Mouse (Mus musculus) lung, postnatal 10 days (tissue): Measurements from ENCODE around the gene Entpd5.

Experiments used
- DNase-seq: peaks from one replicate; pipeline ENCODE4 v3.0.0; 2021

Gene Entpd5

GRCm38 (mm10) chr12:84408819-84409507 lies at the start of gene Entpd5, which contains the start of gene Bbof1:
Gene Entpd5 (minus strand): TSS chr12:84409029.
Gene Bbof1 (plus strand): TSS chr12:84409071.
- DNase-seq: peak; percentile 93

DNA sequence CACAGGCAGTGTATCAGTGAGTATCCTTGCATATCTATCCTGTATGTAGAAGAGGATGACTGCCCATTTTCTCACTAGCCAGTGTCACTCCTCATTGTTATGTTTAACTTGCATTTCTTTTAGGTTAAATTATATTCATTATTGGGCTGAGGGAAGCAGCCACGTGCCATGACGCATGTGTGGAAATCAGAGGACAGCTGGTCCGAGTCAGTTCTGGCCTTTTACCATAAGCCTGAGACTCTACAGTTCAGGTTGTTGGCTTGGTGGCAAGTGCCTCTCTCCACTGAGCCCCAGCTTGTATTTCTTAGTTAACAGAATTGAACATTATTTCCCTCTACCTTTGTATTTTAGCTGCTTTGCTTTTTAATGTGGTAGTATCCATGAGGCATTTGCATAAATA lies 48.1 kb upstream of the Entpd5 start:
- no peak for DNase-seq

GRCm38 (mm10) chr12:84451801-84452200 lies 43.0 kb upstream of the Entpd5 start:
- peak; percentile 10 for DNase-seq

DNA sequence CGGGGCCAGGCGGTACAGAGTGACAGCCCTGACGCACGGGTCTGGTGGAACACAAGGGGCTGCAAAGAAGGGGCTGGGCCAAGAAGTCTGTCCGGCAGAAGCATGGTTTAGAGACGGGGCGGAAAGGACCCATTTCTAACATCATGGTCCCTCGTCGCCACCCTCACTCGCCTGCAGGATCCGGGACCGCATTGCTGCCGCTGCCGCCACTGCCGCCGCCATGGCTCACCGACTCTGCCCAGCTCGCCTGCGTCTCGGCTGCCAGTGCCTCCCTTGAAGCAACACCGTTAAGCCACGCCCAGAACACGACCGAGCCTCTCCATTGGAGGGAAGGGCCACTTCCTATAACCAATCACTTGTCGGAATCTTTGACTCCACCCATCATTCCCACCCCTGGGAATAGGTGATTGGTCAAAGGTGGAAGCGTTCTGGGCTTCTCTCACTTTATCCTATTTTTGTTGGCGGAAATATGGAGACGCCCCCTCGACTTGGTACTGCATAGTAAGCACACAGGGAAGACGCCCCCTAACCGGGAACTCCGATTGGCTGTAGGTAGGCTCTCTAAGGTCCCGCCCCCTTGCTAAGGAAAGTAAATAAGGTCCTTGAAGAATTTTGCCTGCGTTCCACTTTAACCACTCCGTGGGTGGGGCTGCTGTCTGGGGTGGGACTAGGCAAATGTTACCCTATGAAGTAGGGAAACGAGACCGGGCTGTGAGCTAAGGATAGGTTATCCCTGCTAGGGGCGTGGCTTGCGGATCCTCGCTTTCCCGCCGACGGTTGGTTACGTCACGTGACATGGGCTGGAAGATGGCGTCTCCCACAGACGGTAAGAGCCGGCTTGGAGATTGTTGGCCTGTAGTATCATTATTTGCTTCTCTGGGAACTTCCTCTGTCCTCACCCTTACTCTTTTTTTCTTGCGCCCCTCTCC lies 42.2 kb upstream of the Entpd5 start, which contains the start of the genes Aldh6a1 and Lin52:
Aldh6a1 (minus strand) TSS at position 287 of the 929 bp plus-strand sequence.
Lin52 (plus strand) TSS at position 705 of the 929 bp plus-strand sequence.
- DNase-seq: peak; percentile 99

- DNase-seq: peak; percentile 59
Measured at GRCm38 (mm10) chr12:84450351-84450717, 41.5 kb upstream of the Entpd5 start.

- DNase-seq: peak; percentile 2
Measured at GRCm38 (mm10) chr12:84449887-84450286, 41.1 kb upstream of the Entpd5 start.

GRCm38 (mm10) chr12:84448181-84448580 lies 39.4 kb upstream of the Entpd5 start:
- DNase-seq: no peak

- DNase-seq: no peak
Measured at GRCm38 (mm10) chr12:84447386-84447785, 38.6 kb upstream of the Entpd5 start.

DNA sequence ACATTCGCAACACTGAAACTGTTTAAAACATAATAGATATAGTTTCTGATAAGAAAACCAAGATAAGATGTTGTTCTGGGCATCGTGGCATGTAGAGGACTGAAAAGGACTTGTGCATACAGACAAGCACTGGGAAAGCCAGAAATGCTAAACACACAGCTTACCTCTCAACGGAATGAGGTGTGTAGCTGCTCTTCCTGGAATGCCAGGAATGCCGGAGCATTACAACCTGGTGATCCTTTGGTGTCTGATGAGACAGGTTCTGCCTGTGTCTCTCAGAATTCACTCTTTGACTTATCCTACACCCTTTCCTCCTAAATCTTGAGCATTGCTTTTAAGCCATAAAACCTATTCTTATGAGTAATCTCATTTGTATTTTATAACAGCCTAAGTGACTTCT lies 33.7 kb upstream of the Entpd5 start:
- no peak for DNase-seq

DNA sequence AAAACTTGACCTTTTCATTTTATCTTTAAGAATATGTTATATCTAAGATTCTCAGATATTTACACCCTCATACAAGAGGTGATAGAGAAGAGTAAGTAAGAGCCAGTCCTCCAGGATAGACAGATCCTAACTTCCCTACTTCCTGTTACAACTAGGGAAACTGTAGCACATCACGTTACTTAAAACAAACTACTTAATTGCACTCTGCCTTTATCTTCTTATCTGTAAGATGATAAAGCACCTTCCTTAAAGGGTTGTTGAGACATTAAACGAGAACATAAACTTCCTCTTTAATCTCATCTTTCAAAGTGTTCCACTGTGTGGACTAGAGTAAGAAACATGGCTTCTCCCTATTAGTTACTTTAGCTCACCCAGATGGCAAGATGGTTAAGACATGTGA lies 29.9 kb upstream of the Entpd5 start:
- no peak for DNase-seq

GRCm38 (mm10) chr12:84429825-84430224 lies 21.0 kb upstream of the Entpd5 start:
- DNase-seq: no peak

GRCm38 (mm10) chr12:84423990-84424389 lies 15.2 kb upstream of the Entpd5 start:
- DNase-seq: no peak

- no peak for DNase-seq
Measured at GRCm38 (mm10) chr12:84417605-84417922, 8.7 kb upstream of the Entpd5 start.

- DNase-seq: peak; percentile 88
Measured at GRCm38 (mm10) chr12:84416834-84417604, 8.2 kb upstream of the Entpd5 start, which contains the start of gene Rnf113a2. Gene Rnf113a2 (plus strand): TSS chr12:84417196.

GRCm38 (mm10) chr12:84407874-84408818 lies 683 bp downstream of the Entpd5 start:
- DNase-seq: peak; percentile 35

- no peak for DNase-seq
Measured at GRCm38 (mm10) chr12:84407259-84407658, 1.6 kb downstream of the Entpd5 start.

GRCm38 (mm10) chr12:84404541-84404940 lies 4.3 kb downstream of the Entpd5 start:
- no peak for DNase-seq

DNA sequence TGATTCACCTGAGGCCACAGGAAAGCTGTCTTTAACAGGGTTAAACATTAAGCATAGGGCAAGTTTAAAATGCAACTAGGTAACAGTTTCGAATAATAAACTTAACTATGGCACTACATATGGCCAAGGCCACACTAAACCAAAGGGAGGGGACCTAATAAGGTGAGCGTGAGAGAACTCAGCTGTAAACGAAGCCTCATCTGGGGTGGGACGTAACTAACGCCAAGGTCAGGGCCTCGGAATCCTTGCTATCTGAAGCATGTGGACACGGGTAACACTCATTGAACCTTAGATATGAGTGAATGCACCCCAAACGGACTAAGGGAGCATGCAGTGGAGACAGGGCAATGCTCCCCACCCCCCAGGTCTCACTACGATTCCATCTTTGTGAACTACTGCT lies 5.9 kb downstream of the Entpd5 start:
- DNase-seq: no peak

- no peak for DNase-seq
Measured at GRCm38 (mm10) chr12:84400653-84401052, 8.2 kb downstream of the Entpd5 start.

GRCm38 (mm10) chr12:84400068-84400467 lies 8.8 kb downstream of the Entpd5 start:
- DNase-seq: no peak

DNA sequence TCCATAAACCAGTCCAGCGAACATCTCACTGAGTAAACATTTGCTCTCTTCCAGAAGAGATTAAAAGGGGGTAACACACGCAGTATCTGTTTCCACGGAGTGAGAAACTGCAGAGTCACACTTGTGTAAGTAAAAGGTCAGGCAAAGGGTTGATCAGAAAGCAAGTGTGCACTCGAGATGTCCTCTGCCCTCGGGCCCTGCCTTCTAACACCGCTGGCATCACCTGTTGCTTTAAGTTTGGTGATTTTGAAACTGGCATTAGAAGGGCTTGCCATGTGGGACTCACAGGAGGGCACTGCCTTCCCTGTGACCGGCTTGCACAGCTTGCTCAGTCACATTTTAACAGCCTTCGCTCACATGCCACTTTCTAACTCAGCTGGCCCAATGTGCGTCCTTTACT lies 9.2 kb downstream of the Entpd5 start:
- DNase-seq: no peak

GRCm38 (mm10) chr12:84399135-84399534 lies 9.7 kb downstream of the Entpd5 start:
- DNase-seq: no peak
